Mouse (Mus musculus): ENCODE data around the gene Tmem179. TPM values are rescaled to one million over a fixed set of nuclear protein-coding genes. Genes with fewer than 3 reads are reported as not detected.

The Tmem179 gene
- polyA plus RNA-seq, 2 experiments, result 0.28 to 0.36 TPM

DNA sequence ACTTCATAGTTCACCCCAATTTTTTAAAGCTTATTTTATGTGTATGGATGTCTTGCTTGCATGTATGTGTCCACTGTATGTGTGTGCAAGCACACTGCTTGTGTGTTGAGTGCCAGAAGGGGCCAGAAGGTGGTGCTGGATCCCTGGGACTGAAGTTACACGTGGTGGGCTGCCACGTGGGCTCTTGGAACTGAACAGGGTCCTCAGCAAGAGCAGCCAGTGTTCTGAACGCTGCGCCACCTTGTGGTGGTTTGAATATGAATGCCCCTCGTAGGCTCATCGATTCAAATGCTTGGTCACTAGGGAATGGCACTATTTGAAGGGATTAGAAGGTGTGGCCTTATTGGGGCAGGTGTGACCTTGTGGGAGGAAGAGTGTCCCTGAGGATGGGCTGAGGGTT, 65.7 kb downstream of the Tmem179 start:
- Histone ChIP-seq H3K9ac (ENCODE audit: low read depth, low read length, severe bottlenecking) (no peak overlapping the region), H3K27me3 (ENCODE audit: control insufficient read depth, insufficient read depth, low read length) (no peaks in the 10 kb centered on the region), H3K4me3 (replicated peaks; ENCODE audit: low read length) (no peak overlapping the region), H3K4me2 (replicated peaks; ENCODE audit: low read depth, low read length, severe bottlenecking) (no peak overlapping the region), H3K27ac (replicated peaks; ENCODE audit: low read depth, low read length) (no peak overlapping the region), H3K36me3 (ENCODE audit: control insufficient read depth, insufficient read depth, low read length) (no peaks in the 10 kb centered on the region), H3K9me3 (ENCODE audit: control insufficient read depth, low read length) (peaks cover 6% of the 10 kb centered on the region), H3K4me1 (ENCODE audit: control insufficient read depth, insufficient read depth, low read length) (0 out of 2 replicates have a peak, but pooled peaks cover 2% of the 10 kb centered on the region)
- DNase-seq (ENCODE audit: low spot score) (peak; percentile 67), ATAC-seq (ENCODE audit: low FRiP score, low read depth) (no peak)
- no peak for TF ChIP-seq POLR2A (IDR thresholded peaks at IDR 0.05; ENCODE audit: borderline replicate concordance, extremely low read depth, insufficient read depth, insufficient read length)
- WGBS, result 32% methylated on average over 6 of the region's 6 CpGs

Other genes with a start within 250 kb of the Tmem179 start
- gene A530016L24Rik, start 27.3 kb downstream of the Tmem179 start, polyA plus RNA-seq (2012; rRNA removed), result 0.87 and 1.3 TPM in 2 replicates
- 0.47 and 0.54 TPM in 2 replicates for gene A530016L24Rik, start 27.3 kb downstream of the Tmem179 start, polyA plus RNA-seq (2014; fragmentation: Nextera tagmentation; extraction: Ambion mirVana)
- 27.5 and 29.8 TPM in 2 replicates for gene Inf2, start 72.0 kb upstream of the Tmem179 start, polyA plus RNA-seq (2012; rRNA removed)
- 6.9 and 7.0 TPM in 2 replicates for gene Inf2, start 72.0 kb upstream of the Tmem179 start, polyA plus RNA-seq (2014; fragmentation: Nextera tagmentation; extraction: Ambion mirVana)
- 11.8 and 18.9 TPM in 2 replicates for gene Adssl1, start 103.3 kb upstream of the Tmem179 start, polyA plus RNA-seq (2012; rRNA removed)
- 13.3 and 15.0 TPM in 2 replicates for gene Adssl1, start 103.3 kb upstream of the Tmem179 start, polyA plus RNA-seq (2014; fragmentation: Nextera tagmentation; extraction: Ambion mirVana)
- gene Siva1, start 127.9 kb upstream of the Tmem179 start, polyA plus RNA-seq (2012; rRNA removed), result 179 and 184 TPM in 2 replicates
- 282 and 284 TPM in 2 replicates for gene Siva1, start 127.9 kb upstream of the Tmem179 start, polyA plus RNA-seq (2014; fragmentation: Nextera tagmentation; extraction: Ambion mirVana)
- 305 and 332 TPM in 2 replicates for gene Akt1, start 158.1 kb upstream of the Tmem179 start, polyA plus RNA-seq (2012; rRNA removed)
- gene Akt1, start 158.1 kb upstream of the Tmem179 start, polyA plus RNA-seq (2014; fragmentation: Nextera tagmentation; extraction: Ambion mirVana), result 148 and 181 TPM in 2 replicates
- 2.5 and 3.3 TPM in 2 replicates for gene Zbtb42, start 162.1 kb upstream of the Tmem179 start, polyA plus RNA-seq (2012; rRNA removed)
- gene Zbtb42, start 162.1 kb upstream of the Tmem179 start, polyA plus RNA-seq (2014; fragmentation: Nextera tagmentation; extraction: Ambion mirVana), result 1.9 and 2.5 TPM in 2 replicates
- gene Cep170b, start 203.7 kb upstream of the Tmem179 start, polyA plus RNA-seq (2012; rRNA removed), result 30.1 and 36.9 TPM in 2 replicates
- gene Cep170b, start 203.7 kb upstream of the Tmem179 start, polyA plus RNA-seq (2014; fragmentation: Nextera tagmentation; extraction: Ambion mirVana), result 21.3 and 23.6 TPM in 2 replicates
- 15.7 and 16.9 TPM in 2 replicates for gene Pld4, start 243.9 kb upstream of the Tmem179 start, polyA plus RNA-seq (2012; rRNA removed)
- gene Pld4, start 243.9 kb upstream of the Tmem179 start, polyA plus RNA-seq (2014; fragmentation: Nextera tagmentation; extraction: Ambion mirVana), result 13.4 and 14.0 TPM in 2 replicates